Mouse (Mus musculus): ENCODE data around the gene Git2.

DNA sequence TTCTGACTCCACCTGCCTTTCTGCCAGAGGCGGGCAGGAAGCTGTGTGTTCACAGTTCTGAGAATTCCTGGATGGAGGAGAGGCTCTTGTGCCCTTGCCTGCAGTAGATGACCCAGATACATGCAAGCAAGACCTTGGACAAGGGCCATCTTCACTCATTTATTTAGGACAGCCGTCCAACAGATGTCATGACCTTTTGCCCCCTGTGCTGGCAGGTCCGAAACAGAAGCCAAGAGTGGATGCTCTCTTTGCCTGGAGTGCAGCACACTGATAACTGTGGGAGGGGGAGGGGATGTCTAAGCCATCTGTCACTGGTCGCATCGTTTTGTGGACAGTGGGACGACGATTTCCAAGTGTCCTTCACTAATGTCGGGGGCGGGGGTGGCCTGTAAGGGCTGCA lies 19.9 kb upstream of the Git2 start:
- TF ChIP-seq CTCF (IDR thresholded peaks at IDR 0.05) (no peak), EP300 (IDR thresholded peaks at IDR 0.05) (0 out of 2 replicates have a peak, but pooled peaks have one; percentile 28)
